Mouse (Mus musculus) liver, adult 2 months (tissue): ENCODE measurements around the gene Acbd3. TPM values are rescaled to one million over a fixed set of nuclear protein-coding genes. Genes with fewer than 3 reads are reported as not detected.

Source experiments
- DNase-seq: peaks from one replicate; pipeline ENCODE4 v3.0.0-alpha.2; 2011; ENCODE audit warnings: low read depth, low spot score; ENCODE audit errors: extremely low read depth
- H3K27ac ChIP-seq: fragments of 200-500 bp; replicated peaks from 2 replicates; pipeline ENCODE4 v1.5.1; 2012; ENCODE audit warnings: low read depth, mild to moderate bottlenecking, control low read depth, inconsistent platforms, low read length; ENCODE audit not compliant: insufficient read depth
- H3K27me3 ChIP-seq: fragments of 200-500 bp; 2 replicates; pipeline ENCODE4 v1.6.1; 2012; ENCODE audit warnings: mild to moderate bottlenecking, moderate library complexity, low read length, inconsistent platforms; ENCODE audit not compliant: control insufficient read depth, insufficient read depth
- H3K36me3 ChIP-seq: fragments of 200-500 bp; 2 replicates; pipeline ENCODE4 v1.6.1; 2012; ENCODE audit warnings: low read length, inconsistent platforms; ENCODE audit not compliant: control insufficient read depth, insufficient read depth
- H3K4me1 ChIP-seq: fragments of 200-500 bp; 2 replicates; pipeline ENCODE4 v1.6.1; 2011; ENCODE audit warnings: low read length; ENCODE audit not compliant: control insufficient read depth, insufficient read depth
- H3K4me3 ChIP-seq: fragments of 200-500 bp; 2 replicates; pipeline ENCODE4 v1.5.1; 2011; ENCODE audit warnings: low read depth, mild to moderate bottlenecking, control low read depth, low read length, moderate library complexity; ENCODE audit not compliant: insufficient read depth
- H3K79me2 ChIP-seq: fragments of 200-500 bp; 2 replicates; pipeline ENCODE4 v1.6.1; 2012; ENCODE audit warnings: inconsistent platforms, mild to moderate bottlenecking, low read length, moderate library complexity; ENCODE audit not compliant: control insufficient read depth, insufficient read depth
- H3K9ac ChIP-seq: fragments of 200-500 bp; 2 replicates; pipeline ENCODE4 v1.6.1; 2012; ENCODE audit warnings: low read depth, mild to moderate bottlenecking, control low read depth, inconsistent platforms, low read length
- CTCF ChIP-seq: fragments of 200-500 bp; IDR thresholded peaks from 2 replicates; pipeline ENCODE4 v1.5.1; 2011; ENCODE audit warnings: low read depth, low read length, control low read depth
- POLR2A ChIP-seq: fragments of 200-500 bp; IDR thresholded peaks from 2 replicates; pipeline ENCODE4 v1.6.1; 2011; ENCODE audit warnings: low read length, control low read depth; ENCODE audit not compliant: insufficient read depth; ENCODE audit errors: extremely low read depth
- WGBS: fragments of 180-500 bp; shearing (Covaris S2); methylation state at CpG from one replicate; pipeline ENCODE4 v1.1.7; 2018; 5-methylcytosine and 5-hydroxymethylcytosine counted together
- polyA plus RNA-seq: library from polyadenylated mRNA; depleted of rRNA; stranded (reverse); fragments of >200 nt; gene quantifications from 2 replicates; pipeline ENCODE4 v1.2.3, GENCODE M21; 2012
- total RNA-seq: library from RNA; depleted of rRNA; stranded (reverse); fragments of >200 nt; gene quantifications from 2 replicates; pipeline ENCODE4 v1.2.3, GENCODE M21; 2014

The Acbd3 gene
- total and polyA plus RNA-seq, 2 experiments = 6.3 to 13.1 TPM

DNA sequence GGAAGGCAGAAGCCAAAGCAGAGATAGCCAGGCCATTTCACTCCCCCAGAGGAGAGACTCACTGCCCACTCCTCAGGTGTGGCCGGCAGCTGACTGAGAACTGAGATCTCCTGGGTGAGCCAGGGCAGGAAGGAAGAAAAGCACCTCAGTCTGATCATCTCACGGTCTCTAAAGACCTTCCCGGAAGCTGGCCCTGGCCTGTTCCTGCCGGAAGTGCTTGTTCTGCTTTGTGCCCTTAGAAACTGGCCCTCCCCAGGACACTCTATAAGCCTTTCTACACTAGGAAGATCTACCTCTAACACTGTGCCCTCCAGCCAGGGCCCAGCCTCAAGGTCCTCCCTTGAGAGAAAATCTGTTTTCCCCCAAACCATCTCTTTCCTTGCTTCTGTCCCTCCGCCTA lies 45.5 kb downstream of the Acbd3 start:
- Histone ChIP-seq H3K4me3 (no peak overlapping the region), H3K9ac (no peak overlapping the region), H3K79me2 (no peaks in the 10 kb centered on the region), H3K36me3 (no peaks in the 10 kb centered on the region), H3K27me3 (no peaks in the 10 kb centered on the region), H3K27ac (no peak overlapping the region), H3K4me1 (peaks cover 2% of the 10 kb centered on the region; the same call in 1 of the 2 replicates)
- DNase-seq = no peak
- no peak for TF ChIP-seq CTCF
- 84% methylated on average over 5 of the region's 5 CpGs for WGBS

- no peaks in the 10 kb centered on the region for H3K79me2 ChIP-seq
- no peak for TF ChIP-seq POLR2A
- TF ChIP-seq CTCF = no peak
- H3K27ac ChIP-seq = no peak overlapping the region
- 71% methylated on average over 4 of the region's 4 CpGs for WGBS
- H3K4me3 ChIP-seq = no peak overlapping the region
- DNase-seq = no peak
- H3K27me3 ChIP-seq = no peaks in the 10 kb centered on the region
- H3K4me1 ChIP-seq = peaks cover 2% of the 10 kb centered on the region; the same call in 1 of the 2 replicates
- no peaks in the 10 kb centered on the region for H3K36me3 ChIP-seq
- no peak overlapping the region for H3K9ac ChIP-seq
Observed at GRCm38 (mm10) chr1:180771722-180772121, 45.9 kb downstream of the Acbd3 start.

DNA sequence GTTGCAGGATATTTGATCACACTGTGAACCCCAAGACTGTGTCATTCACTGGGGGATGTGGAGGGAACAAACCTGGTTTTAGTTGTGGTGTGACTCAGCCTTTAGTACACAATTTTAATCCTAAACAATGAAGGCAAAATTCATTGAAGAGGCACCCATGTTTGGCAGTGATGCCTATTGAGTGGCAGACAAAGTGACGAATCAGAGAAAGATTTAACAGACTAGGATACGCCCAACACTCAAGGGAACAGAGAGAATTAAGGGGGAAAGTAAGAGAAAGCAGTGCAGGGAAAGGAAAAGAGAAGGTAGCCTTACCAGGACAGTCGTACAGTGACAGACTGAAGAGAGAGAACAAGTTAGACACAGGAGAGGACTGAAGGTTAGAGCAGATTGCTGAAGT lies 46.4 kb downstream of the Acbd3 start:
- no peak overlapping the region for H3K27ac ChIP-seq
- 92% methylated on average over 3 of the region's 3 CpGs for WGBS
- TF ChIP-seq CTCF (no peak), POLR2A (no peak)
- H3K79me2 ChIP-seq = no peaks in the 10 kb centered on the region
- H3K9ac ChIP-seq = no peak overlapping the region
- no peaks in the 10 kb centered on the region for H3K36me3 ChIP-seq
- H3K27me3 ChIP-seq = no peaks in the 10 kb centered on the region
- DNase-seq = no peak
- H3K4me3 ChIP-seq = no peak overlapping the region
- H3K4me1 ChIP-seq = peaks cover 2% of the 10 kb centered on the region; the same call in 1 of the 2 replicates

- no peaks in the 10 kb centered on the region for H3K4me1 ChIP-seq
- no peak for DNase-seq
- H3K27me3 ChIP-seq = no peaks in the 10 kb centered on the region
- no peaks in the 10 kb centered on the region for H3K36me3 ChIP-seq
- no peaks in the 10 kb centered on the region for H3K79me2 ChIP-seq
- TF ChIP-seq POLR2A (no peak), CTCF (peak; percentile 76)
- H3K27ac ChIP-seq = no peak overlapping the region
- WGBS = 71% methylated on average over 3 of the region's 3 CpGs
- H3K4me3 ChIP-seq = no peak overlapping the region
- no peak overlapping the region for H3K9ac ChIP-seq
Observed at GRCm38 (mm10) chr1:180774664-180775063, 48.8 kb downstream of the Acbd3 start.

DNA sequence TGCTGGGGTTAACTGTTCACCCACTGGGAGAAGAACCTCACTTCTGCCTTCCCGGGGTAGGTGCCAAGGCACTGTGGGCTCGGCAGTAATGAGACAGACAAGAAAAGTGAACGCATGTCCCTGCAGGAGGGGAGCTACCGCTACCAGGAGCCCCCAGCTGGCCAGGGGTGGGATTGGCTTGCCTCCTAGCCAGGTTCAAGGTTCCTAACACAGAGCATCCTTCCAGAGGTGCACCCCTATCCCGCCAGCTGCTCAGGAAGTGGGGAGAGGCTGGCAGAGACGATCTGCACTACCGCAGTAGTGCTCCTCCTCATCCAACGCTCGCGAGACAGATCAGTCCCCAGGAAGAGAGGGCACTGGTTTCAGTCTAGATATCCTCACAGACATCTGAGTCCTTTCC lies 49.5 kb downstream of the Acbd3 start:
- no peak for TF ChIP-seq POLR2A
- TF ChIP-seq CTCF = no peak
- WGBS = 87% methylated on average over 10 of the region's 10 CpGs
- no peaks in the 10 kb centered on the region; the same call in 1 of the 2 replicates for H3K4me1 ChIP-seq
- DNase-seq = no peak
- no peaks in the 10 kb centered on the region for H3K79me2 ChIP-seq
- no peak overlapping the region for H3K4me3 ChIP-seq
- no peaks in the 10 kb centered on the region for H3K36me3 ChIP-seq
- no peak overlapping the region for H3K9ac ChIP-seq
- no peak overlapping the region for H3K27ac ChIP-seq
- H3K27me3 ChIP-seq = no peaks in the 10 kb centered on the region

DNA sequence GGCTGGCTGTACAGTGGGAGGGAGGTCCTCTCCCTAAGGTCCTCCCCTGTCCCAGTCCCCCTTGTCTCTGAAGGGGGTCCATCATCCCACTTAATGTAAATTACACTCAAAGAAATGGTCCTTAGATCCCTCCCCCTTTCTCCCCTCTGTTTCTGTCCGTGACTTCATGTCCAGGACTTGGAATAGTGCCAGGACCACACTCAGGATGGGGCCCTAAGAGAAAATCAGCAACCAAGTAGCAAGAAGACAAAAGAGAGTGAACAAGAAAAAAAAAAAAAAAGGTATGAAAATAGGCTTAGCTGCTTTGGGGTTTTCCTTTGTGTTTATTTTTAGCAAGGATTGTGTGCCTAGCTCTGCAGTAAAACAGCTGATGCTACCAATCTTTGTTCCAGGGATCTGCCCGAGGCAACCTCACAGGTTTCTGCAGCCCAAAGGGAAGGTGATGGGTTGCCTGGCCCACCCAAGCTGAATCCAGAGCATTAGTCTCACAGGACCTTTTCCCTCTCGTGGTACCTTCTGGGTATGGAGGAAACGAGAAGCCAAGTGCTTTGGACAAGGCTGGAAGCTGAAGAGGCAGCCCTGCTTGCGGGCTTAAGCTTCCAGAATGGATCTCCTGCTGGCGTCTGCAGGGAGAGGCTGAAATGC lies 50.1 kb downstream of the Acbd3 start:
- Histone ChIP-seq H3K27me3 (no peaks in the 10 kb centered on the region), H3K9ac (no peak overlapping the region), H3K36me3 (no peaks in the 10 kb centered on the region), H3K4me1 (no peaks in the 10 kb centered on the region; the same call in 1 of the 2 replicates), H3K79me2 (no peaks in the 10 kb centered on the region), H3K27ac (no peak overlapping the region), H3K4me3 (no peak overlapping the region)
- WGBS = 81% methylated on average over 6 of the region's 6 CpGs
- no peak for DNase-seq
- TF ChIP-seq CTCF = no peak
- TF ChIP-seq POLR2A = no peak
